Mouse (Mus musculus): ENCODE measurements around the gene Unc93b1.

- TF ChIP-seq POLR2A (IDR thresholded peaks at IDR 0.05; ENCODE audit: low read depth, low read length) (no peak), CTCF (IDR thresholded peaks at IDR 0.05; ENCODE audit: extremely low read depth, insufficient read length, insufficient replicate concordance, low read depth, low read length) (no peak)
Observed at GRCm38 (mm10) chr19:3983527-3984200, 48.7 kb downstream of the Unc93b1 start.
